Mouse (Mus musculus) brain, embryonic 14.5 days (tissue): ENCODE measurements around the gene Hk1.
A peak's percentile ranks its signal among the peaks of the same experiment; 100 is the strongest.

ENCODE experiments used
- CTCF ChIP-seq: fragments of 200-500 bp; IDR thresholded peaks from 2 replicates; pipeline ENCODE4 v1.5.1; 2012; ENCODE audit warnings: inconsistent platforms, mild to moderate bottlenecking, moderate library complexity, borderline replicate concordance; ENCODE audit not compliant: insufficient read depth, insufficient read length; ENCODE audit errors: extremely low read depth
- POLR2A ChIP-seq: fragments of 200-500 bp; IDR thresholded peaks from 2 replicates; pipeline ENCODE4 v1.6.1; 2012; ENCODE audit warnings: mild to moderate bottlenecking, inconsistent platforms, borderline replicate concordance; ENCODE audit not compliant: poor library complexity, insufficient read depth, insufficient read length, severe bottlenecking; ENCODE audit errors: extremely low read depth

DNA sequence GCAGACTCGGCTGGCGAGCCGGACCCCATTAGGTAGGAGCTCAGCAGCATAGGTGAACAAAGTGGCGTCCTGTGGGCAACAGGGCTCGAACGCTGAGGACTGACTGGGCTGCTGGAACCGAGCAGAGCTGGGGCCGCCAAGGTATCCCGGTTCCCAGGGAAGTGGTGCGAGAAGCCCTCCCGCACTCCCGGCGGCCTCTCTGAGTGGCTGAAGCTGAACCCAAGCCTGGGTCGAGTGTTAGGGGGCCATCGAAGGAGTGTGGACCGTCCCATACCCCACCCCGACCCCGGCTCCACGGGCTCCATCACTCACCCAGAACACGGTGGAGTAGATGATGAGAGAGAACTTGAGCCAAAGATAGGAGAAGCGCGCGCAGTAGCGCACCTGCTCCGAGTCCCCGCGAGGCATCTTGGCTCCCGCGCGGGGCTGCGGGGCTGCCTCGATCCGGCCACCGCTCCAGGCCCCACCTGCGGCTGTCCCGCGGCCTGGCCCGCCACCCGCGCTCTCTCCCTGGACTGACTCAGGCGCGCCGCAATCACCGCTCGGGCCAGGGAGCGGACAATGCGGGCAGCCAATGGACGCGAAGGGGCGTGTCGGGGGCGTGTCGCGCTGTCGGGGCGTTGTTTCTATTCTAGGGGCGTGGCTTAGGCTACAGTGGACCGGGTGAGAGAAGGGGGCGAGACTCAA, 148.9 kb downstream of the Hk1 start, which contains the start of gene Tspan15:
- TF ChIP-seq CTCF: no peak
- peak; percentile 63 for TF ChIP-seq POLR2A
